Mouse (Mus musculus) liver, embryonic 16.5 days (tissue): Measurements from ENCODE around the gene Zbtb16. TPM values are rescaled to one million over a fixed set of nuclear protein-coding genes. Genes with fewer than 3 reads are reported as not detected.

Source experiments
- ATAC-seq: fragments of 200-750 bp; cut with Nextera tagmentation; 2 replicates; pipeline ENCODE4 v1.8.0; 2017; ENCODE audit warnings: low read depth, mild to moderate bottlenecking, moderate number of reproducible peaks, moderate library complexity
- H3K27ac ChIP-seq: fragments of 300-500 bp; sonication (generic); 2 replicates; pipeline ENCODE4 v1.5.1; 2014; ENCODE audit warnings: mild to moderate bottlenecking, low read length
- H3K27me3 ChIP-seq: fragments of 300-500 bp; sonication (generic); 2 replicates; pipeline ENCODE4 v1.6.1; 2014; ENCODE audit warnings: low read depth, low read length, mixed read lengths; ENCODE audit not compliant: control insufficient read depth, insufficient read depth
- H3K36me3 ChIP-seq: fragments of 300-500 bp; sonication (generic); 2 replicates; pipeline ENCODE4 v1.6.1; 2014; ENCODE audit warnings: mild to moderate bottlenecking; ENCODE audit not compliant: control insufficient read depth, insufficient read depth
- H3K4me1 ChIP-seq: fragments of 300-500 bp; sonication (generic); 2 replicates; pipeline ENCODE4 v1.6.1; 2014; ENCODE audit warnings: low read depth, low read length, mixed read lengths; ENCODE audit not compliant: control insufficient read depth
- H3K4me2 ChIP-seq: fragments of 300-500 bp; sonication (generic); 2 replicates; pipeline ENCODE4 v1.6.1; 2014; ENCODE audit warnings: low read depth, low read length, mixed read lengths
- H3K4me3 ChIP-seq: fragments of 300-500 bp; sonication (generic); 2 replicates; pipeline ENCODE4 v1.5.1; 2014; ENCODE audit warnings: low read depth, mild to moderate bottlenecking, low read length
- H3K9ac ChIP-seq: fragments of 300-500 bp; sonication (generic); 2 replicates; pipeline ENCODE4 v1.6.1; 2014; ENCODE audit warnings: low read depth, low read length
- H3K9me3 ChIP-seq: fragments of 300-500 bp; sonication (generic); replicated peaks from 2 replicates; pipeline ENCODE4 v1.6.1; 2016; ENCODE audit warnings: low read length; ENCODE audit not compliant: control insufficient read depth
- WGBS: fragments of 180-500 bp; shearing (Covaris S2); extraction: QIAGEN DNeasy Blood & Tissue Kit; methylation state at CpG from one replicate; pipeline ENCODE4 v1.1.7; 2014; ENCODE audit not compliant: insufficient replicate concordance; 5-methylcytosine and 5-hydroxymethylcytosine counted together
- polyA plus RNA-seq: library from polyadenylated mRNA; unstranded; fragments of >200 nt; fragmentation: Nextera tagmentation; extraction: Ambion mirVana; gene quantifications from 2 replicates; pipeline ENCODE4 v1.2.1, GENCODE M21; 2015

The Zbtb16 gene
- polyA plus RNA-seq, 1 experiment from 2014 or later, result 1.1 TPM

DNA sequence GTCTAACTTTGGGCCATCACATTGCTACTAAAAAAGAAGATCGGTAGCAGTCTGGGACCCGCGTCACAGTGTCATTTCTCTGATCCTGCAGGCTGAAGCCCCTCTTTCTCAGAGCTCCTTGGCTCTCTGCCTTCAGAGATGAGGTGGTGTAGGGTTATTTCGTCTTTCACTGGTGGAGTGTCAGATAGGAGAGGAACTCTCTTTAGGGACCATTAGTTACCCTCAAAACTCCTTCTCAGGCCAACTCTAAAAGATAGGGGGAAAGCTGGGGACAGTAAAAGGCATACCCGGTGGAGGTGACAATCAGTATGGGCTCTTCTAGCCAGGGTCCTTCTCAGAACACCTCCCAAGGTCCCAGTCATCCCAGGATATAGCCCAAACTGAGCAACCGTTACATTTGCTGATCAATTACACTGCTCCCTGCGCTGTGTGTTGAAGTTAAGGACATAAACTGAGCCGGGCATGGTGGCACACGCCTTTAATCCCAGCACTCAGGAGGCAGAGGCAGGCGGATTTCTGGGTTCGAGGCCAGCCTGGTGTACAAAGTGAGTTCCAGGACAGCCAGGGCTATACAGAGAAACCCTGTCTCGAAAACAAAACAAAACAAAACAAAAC lies 21.0 kb downstream of the Zbtb16 start:
- Histone ChIP-seq H3K36me3 (no peaks in the 10 kb centered on the region), H3K4me1 (peaks cover 20% of the 10 kb centered on the region), H3K9me3 (no peaks in the 10 kb centered on the region), H3K27ac (peak overlapping the region; percentile 61), H3K4me3 (peak overlapping the region; percentile 23), H3K27me3 (peaks cover 11% of the 10 kb centered on the region; the same call in 1 of the 2 replicates), H3K9ac (peak overlapping the region; percentile 35; the same call in 1 of the 2 replicates), H3K4me2 (peak overlapping the region; percentile 51)
- WGBS, result 33% methylated on average over 12 of the region's 12 CpGs
- peak; percentile 15 for ATAC-seq

DNA sequence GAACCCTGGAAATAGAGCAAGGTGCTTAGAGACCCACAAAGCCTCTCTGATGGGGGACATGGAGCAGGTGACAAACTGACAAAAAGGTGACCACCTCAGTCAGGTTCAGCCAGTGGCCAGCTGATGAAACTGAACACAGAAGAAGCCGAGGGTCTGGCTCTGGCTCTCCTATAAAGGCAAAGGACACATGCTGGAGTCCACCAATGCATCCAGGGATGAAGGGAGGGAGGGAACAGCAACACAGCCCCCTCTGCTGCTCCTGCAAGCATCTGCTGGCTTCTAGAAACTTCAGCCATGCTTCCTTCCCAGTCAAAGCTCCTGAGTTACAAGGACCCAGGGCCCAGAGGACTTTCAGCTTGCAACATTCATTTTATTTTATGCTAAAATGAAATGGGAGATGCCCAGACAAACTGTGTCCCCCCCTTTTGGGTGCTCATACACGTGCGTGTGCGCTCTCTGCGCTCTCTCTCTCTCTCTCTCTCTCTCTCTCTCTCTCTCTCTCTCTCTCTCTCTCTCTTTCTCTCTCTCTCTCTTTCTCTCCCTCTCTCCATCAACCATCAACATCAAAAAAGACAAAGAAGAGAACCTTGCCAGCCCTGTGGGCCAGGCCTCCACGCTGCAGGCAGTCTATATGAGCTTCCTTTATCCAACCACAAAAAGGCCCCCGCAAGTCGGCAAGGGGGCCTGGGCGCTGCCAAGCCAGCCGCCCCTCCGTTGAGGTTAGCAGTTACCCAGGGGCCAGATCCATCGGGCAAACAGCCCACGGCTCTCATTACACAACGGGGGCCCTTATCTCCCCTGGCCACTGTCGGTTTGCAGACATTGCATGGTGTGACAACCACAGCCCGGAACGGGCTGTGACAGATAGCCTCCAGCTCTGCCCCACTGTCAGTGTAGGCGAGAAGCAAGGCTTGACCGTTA lies 21.8 kb downstream of the Zbtb16 start:
- peak; percentile 88 for ATAC-seq
- H3K9ac ChIP-seq, result peak overlapping the region; percentile 35
- H3K27ac ChIP-seq, result peak overlapping the region; percentile 61
- H3K36me3 ChIP-seq, result no peaks in the 10 kb centered on the region
- H3K9me3 ChIP-seq, result no peaks in the 10 kb centered on the region
- H3K27me3 ChIP-seq, result peaks cover 17% of the 10 kb centered on the region
- peak overlapping the region; percentile 51 for H3K4me2 ChIP-seq
- H3K4me3 ChIP-seq, result peak overlapping the region; percentile 23
- peaks cover 18% of the 10 kb centered on the region for H3K4me1 ChIP-seq
- WGBS, result 5% methylated on average over 19 of the region's 19 CpGs

DNA sequence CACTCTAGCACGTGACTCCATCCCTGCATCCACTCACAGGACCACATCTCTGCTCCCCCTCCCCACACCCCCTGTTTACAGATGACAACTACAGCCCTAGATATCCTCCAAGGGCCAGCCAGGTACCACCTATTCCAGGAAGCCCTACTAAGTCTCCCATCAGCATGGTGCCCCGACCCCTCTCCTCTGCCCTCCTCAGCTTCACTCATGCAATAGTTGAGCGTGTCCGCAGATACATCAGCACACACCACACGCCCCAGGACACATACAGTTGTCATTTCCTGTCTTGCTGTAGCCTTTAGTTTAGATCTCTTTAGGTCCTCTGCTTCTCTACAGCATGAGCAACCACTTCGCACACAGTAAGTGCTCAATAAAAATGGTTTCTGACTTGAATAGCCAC lies 23.7 kb downstream of the Zbtb16 start:
- no peak overlapping the region for H3K27ac ChIP-seq
- H3K27me3 ChIP-seq, result peaks cover 15% of the 10 kb centered on the region
- no peak for ATAC-seq
- H3K4me3 ChIP-seq, result no peak overlapping the region
- no peak overlapping the region for H3K9ac ChIP-seq
- H3K9me3 ChIP-seq, result no peaks in the 10 kb centered on the region
- peaks cover 16% of the 10 kb centered on the region for H3K4me1 ChIP-seq
- WGBS, result 74% methylated on average over 6 of the region's 6 CpGs
- H3K36me3 ChIP-seq, result no peaks in the 10 kb centered on the region
- H3K4me2 ChIP-seq, result no peak overlapping the region

DNA sequence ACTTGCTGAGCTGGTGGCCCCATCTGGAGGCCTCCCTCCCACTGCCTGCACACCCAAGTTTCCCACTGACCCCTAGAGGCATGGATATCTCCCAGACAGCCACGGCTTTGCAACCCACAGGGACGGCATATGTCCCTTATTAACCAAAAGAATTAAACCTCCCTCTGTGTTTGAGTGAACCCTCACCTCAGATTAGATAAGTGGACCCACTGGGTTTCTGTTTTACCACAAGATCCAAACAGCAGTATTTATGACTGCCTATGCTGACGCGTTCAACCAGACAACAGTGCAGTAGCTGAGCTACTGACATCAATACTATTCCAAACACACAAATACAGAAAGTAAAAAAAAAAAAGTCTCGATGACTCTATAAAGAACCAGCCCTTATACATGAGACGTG lies 29.4 kb downstream of the Zbtb16 start:
- Histone ChIP-seq H3K27ac (no peak overlapping the region), H3K4me3 (no peak overlapping the region), H3K4me1 (no peaks in the 10 kb centered on the region; the same call in none of the 2 replicates), H3K4me2 (no peak overlapping the region), H3K9me3 (no peaks in the 10 kb centered on the region), H3K27me3 (peaks cover 9% of the 10 kb centered on the region), H3K9ac (no peak overlapping the region), H3K36me3 (no peaks in the 10 kb centered on the region)
- WGBS, result 27% methylated on average over 6 of the region's 6 CpGs
- no peak for ATAC-seq

DNA sequence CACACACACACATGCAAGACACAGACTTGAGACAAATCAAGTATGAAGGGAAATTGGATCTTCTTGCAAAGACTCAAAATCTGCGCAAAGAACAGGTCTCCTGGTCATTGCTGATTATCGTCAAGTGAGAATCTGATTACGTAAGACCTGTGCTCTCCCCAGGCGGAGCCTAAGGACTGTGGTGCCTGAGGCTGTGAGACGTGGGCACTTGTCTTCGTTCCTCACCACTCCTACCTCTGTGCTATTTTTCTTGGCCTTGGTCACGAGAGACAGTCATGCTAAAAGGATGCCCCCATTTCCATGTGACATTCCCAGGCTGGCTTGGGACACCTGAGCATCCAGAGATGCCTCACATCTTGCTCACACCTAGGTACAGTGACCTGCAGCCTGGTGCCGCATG lies 30.2 kb downstream of the Zbtb16 start:
- no peaks in the 10 kb centered on the region for H3K9me3 ChIP-seq
- no peak for ATAC-seq
- no peak overlapping the region for H3K27ac ChIP-seq
- H3K36me3 ChIP-seq, result no peaks in the 10 kb centered on the region
- peaks cover 1% of the 10 kb centered on the region for H3K4me1 ChIP-seq
- 52% methylated on average over 8 of the region's 8 CpGs for WGBS
- peaks cover 9% of the 10 kb centered on the region for H3K27me3 ChIP-seq
- H3K4me3 ChIP-seq, result no peak overlapping the region
- no peak overlapping the region for H3K4me2 ChIP-seq
- H3K9ac ChIP-seq, result no peak overlapping the region

DNA sequence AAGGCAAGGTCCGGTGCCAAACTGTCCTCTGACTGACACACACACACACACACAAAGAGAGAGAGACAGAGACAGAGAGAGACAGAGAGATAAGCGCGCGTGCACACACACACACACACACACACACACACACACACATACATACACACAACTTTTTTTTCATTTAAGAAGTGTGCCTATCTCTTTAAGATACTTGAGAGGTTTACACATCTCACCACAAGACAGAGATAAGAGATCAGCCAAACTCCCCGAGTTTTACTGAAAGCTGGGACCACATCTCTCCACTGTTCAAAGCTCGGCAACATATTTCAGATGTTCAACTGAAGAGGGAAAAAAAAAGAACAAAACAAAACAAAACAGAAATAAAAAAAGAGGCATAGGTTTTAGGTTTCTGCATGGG lies 31.5 kb downstream of the Zbtb16 start:
- Histone ChIP-seq H3K27me3 (peaks cover 6% of the 10 kb centered on the region; the same call in 1 of the 2 replicates), H3K36me3 (no peaks in the 10 kb centered on the region), H3K4me2 (no peak overlapping the region), H3K9me3 (no peaks in the 10 kb centered on the region), H3K4me3 (no peak overlapping the region), H3K9ac (no peak overlapping the region), H3K27ac (no peak overlapping the region), H3K4me1 (peaks cover 2% of the 10 kb centered on the region)
- 24% methylated on average over 6 of the region's 6 CpGs for WGBS
- ATAC-seq, result no peak

DNA sequence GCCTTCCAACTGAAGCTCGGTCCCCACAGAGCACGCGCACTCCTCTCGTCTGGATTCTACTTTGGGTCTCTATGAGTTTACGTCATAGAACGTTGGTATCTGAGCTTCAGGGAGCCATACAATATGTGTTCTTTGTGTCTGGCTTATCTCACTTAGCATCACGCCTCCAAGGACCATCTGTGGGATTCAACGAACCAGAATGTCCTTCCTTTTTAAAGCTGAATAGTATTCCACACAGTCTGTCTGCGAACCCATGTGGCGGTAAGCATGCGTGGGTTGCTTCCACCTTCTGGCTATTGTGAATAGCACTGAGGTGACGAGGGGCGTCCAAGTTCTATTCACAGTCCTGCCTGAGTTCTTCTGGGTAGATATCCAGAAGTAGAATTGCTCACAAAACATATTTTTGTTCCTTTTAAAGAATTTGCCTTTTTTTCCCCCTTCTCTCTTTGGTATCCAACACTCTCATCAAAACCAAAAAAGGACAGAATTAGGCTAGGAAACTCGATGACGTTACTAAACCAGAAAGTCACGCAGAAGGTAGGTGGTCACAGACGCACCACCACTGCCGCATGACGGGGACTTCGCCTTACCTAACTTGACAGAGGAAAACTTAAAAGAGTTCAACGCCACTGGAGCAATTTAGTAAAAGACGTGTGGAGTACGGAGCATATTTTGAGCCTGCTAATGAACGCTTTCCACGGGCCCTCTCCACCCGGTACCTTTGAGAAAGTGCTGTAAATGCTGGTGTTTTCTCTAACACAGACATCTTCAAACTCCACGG lies 32.4 kb downstream of the Zbtb16 start:
- Histone ChIP-seq H3K27me3 (peaks cover 3% of the 10 kb centered on the region; the same call in 1 of the 2 replicates), H3K4me1 (peaks cover 2% of the 10 kb centered on the region; the same call in 1 of the 2 replicates), H3K36me3 (no peaks in the 10 kb centered on the region), H3K4me2 (no peak overlapping the region), H3K4me3 (no peak overlapping the region), H3K9ac (no peak overlapping the region), H3K27ac (no peak overlapping the region), H3K9me3 (no peaks in the 10 kb centered on the region)
- ATAC-seq, result no peak
- 77% methylated on average over 27 of the region's 27 CpGs for WGBS

DNA sequence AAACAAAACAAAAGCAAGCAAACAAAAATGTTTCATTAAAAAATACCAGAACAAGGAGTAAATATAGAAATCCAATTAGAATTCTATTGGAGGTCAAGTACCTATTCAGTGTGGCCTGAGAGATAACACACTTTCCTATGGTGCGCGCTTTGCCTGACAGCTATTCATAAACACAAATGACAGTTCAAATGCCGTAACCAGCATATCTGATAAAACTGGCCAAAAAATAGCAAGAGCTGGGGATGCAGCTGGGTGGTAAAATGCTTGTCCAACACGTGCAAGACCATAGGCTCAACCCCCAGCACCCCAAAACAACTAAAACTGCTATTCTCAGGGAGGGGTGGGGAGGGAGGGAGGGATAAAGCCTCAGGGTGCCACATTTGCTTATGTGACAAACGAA lies 33.6 kb downstream of the Zbtb16 start:
- no peak overlapping the region for H3K4me3 ChIP-seq
- H3K9me3 ChIP-seq, result no peaks in the 10 kb centered on the region
- no peak overlapping the region for H3K9ac ChIP-seq
- H3K4me2 ChIP-seq, result no peak overlapping the region
- no peak overlapping the region for H3K27ac ChIP-seq
- peaks cover 8% of the 10 kb centered on the region; the same call in 1 of the 2 replicates for H3K27me3 ChIP-seq
- ATAC-seq, result no peak
- H3K4me1 ChIP-seq, result peaks cover 2% of the 10 kb centered on the region; the same call in 1 of the 2 replicates
- 19% methylated on average over 5 of the region's 5 CpGs for WGBS
- H3K36me3 ChIP-seq, result no peaks in the 10 kb centered on the region
